Mouse (Mus musculus) erythroblast, adult 5-6 weeks (primary cell): Measurements from ENCODE around the gene Tox4. TPM values are rescaled to one million over a fixed set of nuclear protein-coding genes. Genes with fewer than 3 reads are reported as not detected.
"Not testable (repeated sequence)": the region's sequence is repeated elsewhere in the genome, so short reads cannot be mapped to it uniquely, and the experiment has no call there.

Experiments
- ATAC-seq: replicated peaks from 2 replicates; pipeline ENCODE4 v1.8.0; 2016; ENCODE audit warnings: moderate number of reproducible peaks, mild to moderate bottlenecking, moderate TSS enrichment, inconsistent platforms; ENCODE audit not compliant: poor library complexity, low FRiP score, severe bottlenecking
- total RNA-seq, 2 experiments: library from RNA; stranded (forward) in 1 of 2; stranded (reverse) in 1 of 2; fragments of 150-400 nt in 1 of 2; fragments of 200-764, 138-1000 nt in 1 of 2; gene quantifications; 2 replicates each; pipeline versions ENCODE4 v1.2.3 to v1.2.4; 2015 to 2017; ENCODE audit warnings: low replicate concordance in 2 of 2

Gene Tox4
- 16.3 and 16.9 TPM in 2 replicates for total RNA-seq (2015; ENCODE audit: low replicate concordance)
- 11.3 and 16.0 TPM in 2 replicates for total RNA-seq (2017; ENCODE audit: low replicate concordance)

DNA sequence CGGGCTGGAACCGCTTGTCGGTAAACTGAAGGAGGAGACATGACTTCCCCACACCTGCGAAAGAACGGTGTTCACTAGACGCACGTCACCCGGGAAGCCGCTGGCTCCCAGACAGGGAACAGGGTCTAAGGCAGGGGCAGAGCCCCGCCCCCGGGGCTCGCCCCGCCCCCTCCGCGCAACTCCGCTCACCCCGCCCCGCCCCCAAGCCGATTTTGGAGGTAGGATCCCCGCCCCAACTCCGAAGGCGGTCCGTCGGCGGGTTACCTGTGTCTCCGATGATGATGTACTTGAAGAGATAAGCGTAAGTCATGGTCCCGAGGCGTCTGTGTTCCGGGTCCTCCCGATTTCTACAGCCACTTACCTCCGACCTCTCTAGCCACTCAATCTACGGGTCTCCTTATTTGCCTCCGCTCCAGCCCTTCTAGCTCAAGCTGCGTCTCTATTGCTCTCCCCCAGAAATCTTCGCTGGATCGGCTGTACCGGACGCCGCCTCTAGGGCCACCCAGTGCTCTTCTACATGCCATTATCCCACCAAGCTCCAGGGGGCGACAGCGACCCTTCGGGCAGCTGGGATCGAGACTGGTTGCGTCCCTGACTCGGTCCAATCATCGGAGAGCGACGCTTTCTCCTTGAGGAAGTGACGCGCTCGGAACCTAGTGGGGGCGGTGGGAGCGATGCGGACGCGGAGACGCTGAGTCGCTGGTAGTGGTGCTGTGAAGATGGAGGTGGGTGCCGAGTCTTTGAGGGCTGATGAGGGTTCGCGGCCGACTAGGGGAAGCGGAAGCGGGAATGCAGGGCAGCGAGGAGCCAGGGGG, at the start of gene Tox4, which contains the start of gene Rab2b:
Gene Tox4 (plus strand): TSS at position 215 of the 815 bp plus-strand sequence.
Gene Rab2b (minus strand): TSS at position 614 of the 815 bp plus-strand sequence.
- ATAC-seq, result peak; percentile 94

DNA sequence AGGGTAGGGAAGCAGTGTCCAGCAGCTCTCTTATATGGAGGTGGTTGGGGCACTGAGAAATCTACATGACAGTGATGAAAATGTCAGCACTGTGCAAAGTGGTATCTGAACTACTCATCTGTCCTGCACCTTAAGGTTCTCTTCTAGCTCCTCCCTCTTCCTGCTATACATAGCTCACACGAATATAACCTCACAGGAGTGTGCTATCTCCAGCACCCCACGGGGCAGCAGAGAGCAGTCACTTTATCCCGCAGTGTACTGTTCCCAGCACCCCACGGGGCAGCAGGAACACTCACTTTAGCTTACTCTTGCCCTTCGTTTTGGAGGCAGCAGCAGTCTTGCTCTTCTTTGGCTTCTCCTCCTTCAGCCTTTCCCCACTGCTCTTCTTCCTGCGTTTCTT, 46.7 kb upstream of the Tox4 start:
- ATAC-seq, result no peak

DNA sequence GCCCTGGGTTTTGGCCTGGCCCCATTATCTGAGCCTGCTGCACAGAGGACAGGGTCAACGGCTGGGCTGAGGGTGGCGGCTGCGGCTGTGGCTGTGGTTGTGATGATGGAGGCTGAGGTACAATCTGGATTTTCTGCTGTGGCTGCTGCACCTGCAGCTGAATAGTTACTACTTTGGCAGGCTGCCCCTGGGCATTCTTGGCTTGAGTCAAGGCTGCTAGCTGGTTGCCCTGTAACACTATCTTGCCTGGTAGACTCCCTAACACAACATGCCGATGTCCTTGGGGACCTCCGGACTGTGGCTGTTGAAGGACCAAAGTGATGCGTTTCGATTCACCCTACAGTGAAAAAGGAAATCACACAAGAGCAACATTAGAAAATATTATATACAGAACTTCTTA, 43.8 kb upstream of the Tox4 start:
- ATAC-seq, result no peak

DNA sequence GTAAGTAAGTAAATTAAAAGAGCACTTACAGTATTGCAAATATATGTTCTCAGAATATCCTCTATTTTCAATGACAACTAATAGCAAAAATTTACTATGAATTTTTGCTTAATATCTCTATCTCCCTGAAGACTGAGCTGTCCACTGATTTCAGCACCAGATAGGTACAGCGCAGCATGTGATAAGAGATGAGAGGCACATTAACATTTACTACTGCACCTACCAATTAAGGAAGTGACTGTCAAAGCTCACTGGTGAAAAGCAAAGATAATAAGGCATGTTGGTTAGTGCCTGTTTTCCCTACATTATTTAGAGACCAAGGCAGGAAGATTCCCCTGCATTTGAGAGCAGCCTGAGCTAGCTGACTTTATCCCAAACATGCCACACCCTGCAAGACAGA, 42.7 kb upstream of the Tox4 start:
- no peak for ATAC-seq

DNA sequence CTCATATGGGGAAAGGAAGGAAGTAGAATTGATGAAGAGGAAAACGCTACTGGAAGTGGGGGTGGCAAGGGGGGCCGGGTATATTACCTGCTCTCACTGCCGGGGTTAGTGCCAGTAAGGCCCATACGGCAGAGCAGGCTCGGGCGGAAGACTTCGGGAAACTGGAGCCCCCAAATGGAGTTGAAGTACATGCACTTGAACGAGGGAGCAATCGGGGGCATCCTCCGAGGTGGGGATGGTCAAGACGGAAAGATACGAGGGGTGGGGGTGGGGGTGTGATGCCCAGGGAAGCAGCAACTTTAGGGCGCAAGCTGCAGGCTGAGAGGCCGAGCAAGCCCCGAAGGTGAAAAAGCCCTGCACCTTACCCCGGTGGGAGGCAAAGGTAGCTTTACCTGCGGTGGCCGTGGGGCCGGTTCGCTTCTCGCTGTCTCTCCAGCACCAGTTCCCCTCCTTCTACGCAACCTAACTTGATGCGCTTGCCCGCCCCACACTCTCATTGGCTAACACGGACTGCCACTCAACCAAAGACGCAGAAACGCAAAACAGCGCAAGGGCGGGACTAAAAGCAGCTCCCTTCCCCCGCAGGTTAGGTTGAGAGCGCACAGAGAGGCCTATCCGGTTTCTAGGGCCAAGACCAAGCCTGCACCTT, 34.8 kb upstream of the Tox4 start:
- ATAC-seq, result peak; percentile 99

DNA sequence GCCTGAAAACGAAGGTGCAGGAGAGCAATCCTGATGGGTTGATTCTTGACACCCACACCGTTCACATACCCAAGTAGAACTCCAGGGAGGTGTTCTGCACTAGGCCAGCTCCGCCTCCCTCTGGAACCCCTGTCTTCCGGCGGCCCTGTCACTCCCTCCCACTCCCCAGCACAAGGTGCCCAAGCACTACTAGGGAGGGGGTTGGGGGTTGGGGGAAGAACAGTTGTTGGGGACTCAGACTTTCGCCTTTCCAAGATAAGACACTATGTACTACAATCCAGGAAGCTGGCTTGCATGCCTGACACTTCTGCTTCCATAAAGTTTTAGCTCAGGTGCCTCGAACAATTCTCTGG, 34.3 kb upstream of the Tox4 start:
- ATAC-seq, result peak; percentile 57

DNA sequence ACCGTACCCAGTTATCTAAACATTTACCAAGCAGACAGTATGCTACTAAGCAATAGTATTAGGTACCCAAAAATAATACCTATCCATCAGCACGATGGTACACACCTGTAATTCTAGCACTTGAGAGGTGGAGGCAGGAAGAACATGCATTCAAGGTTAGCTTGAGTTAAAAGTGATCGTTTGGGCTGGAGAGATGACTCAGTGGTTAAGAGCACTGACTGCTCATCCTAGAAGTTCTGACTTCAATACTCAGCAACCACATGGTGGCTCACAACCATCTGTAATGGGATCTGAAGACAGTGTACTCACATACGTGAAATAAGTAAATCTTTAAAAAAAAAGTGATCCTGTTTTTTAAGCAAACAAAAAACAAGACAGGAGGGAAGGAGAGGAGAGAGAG, 32.8 kb upstream of the Tox4 start:
- ATAC-seq, result no peak

DNA sequence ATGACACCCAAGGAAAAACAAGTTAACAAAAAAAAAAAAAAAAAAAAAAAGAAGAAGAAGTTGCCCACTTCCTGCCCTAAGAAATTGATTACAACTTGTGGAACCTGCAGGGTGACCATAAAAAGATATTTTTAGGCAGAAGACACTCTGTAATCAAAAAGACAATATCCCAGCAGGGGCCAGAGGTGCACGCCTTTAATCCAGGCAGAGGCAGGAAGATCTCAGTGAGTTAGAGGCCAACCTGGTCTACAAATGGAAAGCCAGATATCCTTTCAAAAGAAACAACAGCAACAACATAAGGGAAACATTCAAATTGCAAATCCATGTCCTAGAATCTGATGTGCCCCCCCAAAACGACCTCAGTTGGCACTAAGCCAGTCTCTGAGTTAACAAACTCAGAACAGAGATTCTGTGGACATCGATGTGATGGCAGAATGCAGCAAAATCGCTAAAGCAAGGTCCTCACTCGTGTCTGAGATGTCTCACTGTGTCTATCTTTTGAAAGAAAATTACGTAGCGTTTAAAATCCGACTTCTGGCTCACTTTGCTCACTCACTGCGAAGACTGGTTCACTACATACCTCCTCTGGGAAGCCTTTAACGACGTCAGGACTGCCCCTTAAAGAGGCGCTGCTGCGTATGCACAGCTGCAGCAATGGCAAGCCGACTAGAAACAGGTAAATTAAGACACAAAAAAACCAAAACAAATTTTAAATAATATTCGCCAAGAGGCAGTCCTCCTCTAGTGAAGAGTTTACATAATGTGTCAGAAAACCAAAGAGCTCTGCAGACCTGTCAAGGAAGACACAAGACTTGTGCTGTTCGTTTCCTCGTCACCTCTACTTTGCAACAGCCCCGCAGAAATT, 22.4 kb upstream of the Tox4 start:
- 0 out of 2 replicates have a peak, but pooled peaks have one; percentile 29 for ATAC-seq

DNA sequence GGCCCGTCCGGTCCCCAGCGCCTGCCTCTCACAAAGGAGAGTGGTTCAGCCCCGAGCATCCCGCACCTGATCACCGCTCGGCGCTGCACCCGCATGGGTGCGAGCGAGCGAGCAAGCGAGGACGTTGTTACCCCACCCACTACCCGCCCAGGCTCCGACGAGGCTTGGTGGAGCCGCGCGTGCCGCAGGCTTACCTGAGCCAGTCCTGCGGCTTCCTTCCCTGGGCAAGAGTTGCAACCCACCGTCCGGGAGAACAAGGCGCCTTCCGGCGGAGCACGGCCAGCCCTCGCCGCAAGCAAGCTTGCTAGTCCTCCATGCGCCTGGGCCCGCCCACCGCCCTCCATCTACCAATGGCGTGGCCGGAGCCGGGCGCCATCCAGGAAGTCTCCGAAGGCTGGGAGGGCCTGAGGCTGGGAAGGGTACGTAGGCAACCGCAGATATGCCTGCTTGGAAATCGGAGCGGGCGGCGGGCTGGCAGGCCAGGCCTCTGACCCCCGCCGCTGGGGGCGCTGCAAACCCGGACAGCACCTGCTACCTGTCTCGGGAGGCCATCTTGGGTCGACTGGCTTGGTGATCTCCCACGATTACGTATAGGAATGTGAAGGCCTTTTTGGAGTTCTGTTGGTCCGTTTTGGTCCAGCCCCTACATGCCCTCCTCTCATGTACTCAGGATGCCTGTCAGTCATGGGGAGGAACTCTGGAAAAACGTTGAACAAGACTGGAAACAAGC, 21.3 kb upstream of the Tox4 start, which contains the start of gene Chd8:
Gene Chd8 (minus strand): TSS at position 297 of the 730 bp plus-strand sequence.
- ATAC-seq, result peak; percentile 98

DNA sequence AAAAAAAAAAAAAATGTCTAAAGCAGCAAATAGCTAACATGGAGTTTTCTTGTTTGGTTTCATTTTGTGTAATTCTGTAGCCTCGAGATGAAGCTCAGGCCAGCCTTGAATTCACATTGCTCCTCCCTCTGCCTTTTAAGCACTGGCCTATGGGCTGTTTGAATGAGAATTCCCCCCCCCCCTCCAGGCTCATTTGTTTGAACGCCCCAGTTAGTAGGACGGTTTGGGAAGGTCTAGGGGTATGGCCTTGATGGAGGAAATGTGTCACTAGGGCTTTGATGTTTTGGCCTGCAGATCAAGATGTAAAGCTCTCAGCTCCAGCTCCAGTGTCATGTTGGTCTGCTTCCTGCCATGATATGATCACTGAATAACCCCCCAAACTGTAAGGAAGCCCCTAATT, 6.2 kb upstream of the Tox4 start:
- ATAC-seq, result no peak

DNA sequence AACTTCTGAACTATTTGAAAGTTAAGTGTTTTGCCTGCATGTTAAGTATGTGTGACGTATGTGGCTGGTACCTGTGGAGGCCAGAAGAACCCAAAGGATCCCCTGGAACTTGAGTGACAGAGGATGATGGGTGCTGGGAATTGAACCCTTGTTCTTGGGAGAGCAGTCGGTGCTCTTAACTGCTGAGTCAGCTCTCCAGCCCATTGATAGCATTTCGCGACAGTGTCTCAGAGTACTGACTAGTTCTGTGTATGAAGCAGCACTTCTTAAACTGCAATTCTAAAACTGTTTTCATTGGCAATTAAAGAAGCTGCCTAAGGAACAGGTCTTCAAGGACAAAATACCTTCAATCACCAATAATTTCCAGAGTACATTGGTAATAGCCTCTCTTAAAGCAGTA, 1.7 kb upstream of the Tox4 start:
- no peak for ATAC-seq

DNA sequence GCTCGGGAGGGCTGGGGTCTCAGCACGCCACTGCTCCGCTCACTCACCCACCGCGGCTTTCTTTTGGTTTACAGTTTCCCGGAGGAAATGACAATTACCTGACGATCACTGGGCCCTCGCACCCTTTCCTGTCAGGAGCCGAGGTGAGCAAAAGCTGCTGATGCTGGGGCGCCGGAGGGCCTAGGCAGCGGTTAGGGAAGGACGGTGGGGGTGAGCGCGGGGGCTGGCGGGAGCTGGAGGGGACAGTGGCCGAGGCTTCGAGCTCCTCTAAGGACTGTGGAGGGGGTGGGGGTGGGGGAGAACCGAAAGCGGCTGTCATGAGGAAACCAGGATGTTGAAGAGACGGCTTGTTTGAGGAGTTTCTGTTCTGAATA, 788 bp downstream of the Tox4 start:
- peak; percentile 18; the same call in 1 of the 2 replicates for ATAC-seq

DNA sequence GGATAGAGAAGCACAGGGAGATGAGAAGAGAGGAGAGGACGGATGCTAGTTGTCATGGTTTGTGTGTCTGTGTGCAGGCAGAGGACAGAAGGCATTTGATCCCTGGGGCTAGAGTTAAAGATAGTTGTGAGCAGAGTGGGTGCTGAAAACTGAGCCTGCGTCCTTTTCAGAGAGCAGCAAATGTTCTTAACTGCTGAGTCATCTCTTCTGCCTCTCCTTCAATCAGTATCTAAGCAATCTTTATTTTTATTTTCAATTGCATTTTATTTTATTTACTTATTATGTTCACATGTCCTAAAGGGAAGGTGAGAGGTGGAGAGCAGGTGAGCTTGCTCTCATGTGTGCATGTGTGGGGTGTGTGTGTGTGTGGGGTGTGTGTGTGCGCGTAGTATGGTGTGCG, 4.7 kb downstream of the Tox4 start:
- no peak for ATAC-seq

DNA sequence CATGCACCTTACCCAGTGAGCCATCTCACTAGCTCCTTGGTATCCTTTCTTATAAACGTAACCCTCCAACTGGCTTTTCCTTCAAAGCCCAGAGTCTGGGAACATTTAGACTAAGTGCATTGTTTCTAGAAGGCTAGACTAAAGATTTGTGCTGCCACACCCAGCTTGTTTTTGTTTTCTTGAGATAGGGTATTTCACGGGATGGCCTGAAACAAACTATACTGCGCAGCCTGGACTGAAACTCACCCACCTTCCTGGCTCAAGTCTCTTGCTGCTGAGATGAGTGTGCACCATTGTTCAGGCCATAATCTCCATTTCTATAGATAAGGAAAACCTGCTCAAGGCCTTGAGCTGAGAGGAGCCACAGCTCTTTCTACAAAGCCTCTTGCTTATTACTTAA, 5.2 kb downstream of the Tox4 start:
- ATAC-seq, result no peak

DNA sequence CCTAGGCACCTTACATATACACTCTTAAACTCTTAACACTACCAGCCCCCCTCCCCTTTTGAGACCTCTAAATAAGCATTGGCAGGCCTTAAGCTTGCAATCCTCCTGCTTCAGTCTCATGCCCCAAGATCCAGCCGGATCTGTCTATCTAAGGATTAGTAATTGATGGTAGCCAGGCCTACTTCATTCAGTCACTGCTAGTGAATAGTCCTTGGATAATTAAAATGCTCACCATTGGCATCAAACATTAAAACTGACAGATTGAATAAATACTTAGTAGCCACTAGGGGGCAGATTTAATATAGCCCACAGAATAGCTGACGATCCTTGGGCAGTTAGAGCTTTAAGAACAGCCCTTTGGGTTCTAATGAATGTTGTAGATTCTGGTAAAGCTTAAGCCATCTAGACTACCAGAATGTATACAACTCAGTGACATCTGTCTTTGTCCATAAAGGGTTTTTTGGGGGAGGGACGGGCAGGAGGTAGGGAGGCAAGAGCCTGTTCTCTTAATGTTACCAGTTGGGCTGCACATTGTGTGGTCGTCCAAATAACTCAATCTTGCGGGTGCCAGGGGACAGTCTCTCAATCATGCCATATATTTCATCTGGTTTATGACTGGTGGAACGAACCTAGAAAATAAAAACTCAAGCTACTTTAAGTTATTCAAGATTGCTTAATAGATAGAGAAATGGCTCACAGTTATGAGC, 16.8 kb downstream of the Tox4 start:
- ATAC-seq, result peak; percentile 79

DNA sequence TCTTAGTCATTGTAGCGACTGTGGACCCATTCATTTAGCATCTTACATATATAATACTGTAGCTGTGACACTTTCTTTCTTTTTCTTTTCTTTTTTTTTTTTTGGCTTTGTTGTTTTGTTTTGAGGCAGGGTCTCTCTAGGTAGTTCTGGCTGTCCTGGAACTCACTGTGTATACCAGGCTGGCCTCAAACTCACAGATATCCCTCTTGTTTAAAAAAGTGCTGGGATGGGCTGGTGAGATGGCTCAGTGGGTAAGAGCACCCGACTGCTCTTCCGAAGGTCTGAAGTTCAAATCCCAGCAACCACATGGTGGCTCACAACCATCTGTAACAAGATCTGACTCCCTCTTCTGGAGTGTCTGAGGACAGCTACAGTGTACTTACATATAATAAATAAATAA, 24.6 kb downstream of the Tox4 start:
- ATAC-seq, result not testable (repeated sequence)

DNA sequence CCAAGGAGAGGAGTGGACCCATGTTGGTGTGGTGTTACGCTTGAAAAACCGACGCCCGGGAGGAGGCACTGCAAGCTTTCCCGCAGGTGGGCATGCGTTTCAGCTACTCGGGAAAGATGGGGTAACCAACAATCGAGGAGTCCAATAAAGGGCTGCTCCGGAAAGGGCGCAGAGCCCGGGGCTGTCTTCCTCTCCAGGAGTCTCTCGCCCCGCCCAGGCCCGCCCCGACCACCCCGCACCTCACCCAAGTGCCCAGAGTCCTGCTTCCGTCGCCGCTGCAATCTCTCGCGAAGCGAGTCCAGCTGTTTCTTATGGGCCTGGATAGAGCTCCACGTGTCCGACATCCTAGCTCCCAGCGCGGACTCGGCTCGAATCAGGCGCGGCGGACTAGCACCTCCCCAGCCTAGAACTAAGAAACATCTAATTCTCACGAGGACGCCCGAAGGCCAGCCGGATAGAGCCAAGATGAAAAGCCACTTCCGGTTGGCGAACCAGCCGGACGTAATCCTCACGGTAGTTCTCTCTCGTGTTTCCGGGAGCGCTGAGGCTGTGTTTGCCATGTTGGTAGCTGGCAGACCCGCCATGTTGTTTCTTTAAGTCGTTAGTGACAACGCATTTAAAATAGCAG, 25.8 kb downstream of the Tox4 start, which contains the start of gene Mettl3:
Gene Mettl3 (minus strand): TSS at position 485 of the 628 bp plus-strand sequence.
- ATAC-seq, result peak; percentile 96

DNA sequence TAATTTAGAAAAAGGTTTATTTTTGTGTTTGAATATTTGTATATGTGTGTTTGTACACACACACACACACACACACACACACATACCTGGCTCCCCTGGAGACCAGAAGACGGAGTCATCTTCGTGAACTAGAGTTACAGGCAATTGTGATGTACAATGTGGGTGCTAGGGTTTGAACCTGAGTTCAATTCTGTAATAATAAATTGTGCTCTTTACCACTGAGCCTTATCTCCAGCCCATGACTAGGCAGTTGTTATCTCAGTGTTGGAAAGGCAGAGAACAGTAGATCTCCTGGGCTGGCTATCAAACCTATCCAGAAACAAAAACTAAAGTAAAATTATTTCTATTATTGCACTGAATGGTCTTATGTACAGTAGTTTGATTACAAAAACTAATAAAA, 27.2 kb downstream of the Tox4 start:
- no peak for ATAC-seq
